Mouse (Mus musculus): ENCODE measurements around the gene Frmd8. TPM values are rescaled to one million over a fixed set of nuclear protein-coding genes. Genes with fewer than 3 reads are reported as not detected.

The Frmd8 gene
- total and polyA plus RNA-seq, 2 experiments from 2014 or later = 8.5 to 10.3 TPM

DNA sequence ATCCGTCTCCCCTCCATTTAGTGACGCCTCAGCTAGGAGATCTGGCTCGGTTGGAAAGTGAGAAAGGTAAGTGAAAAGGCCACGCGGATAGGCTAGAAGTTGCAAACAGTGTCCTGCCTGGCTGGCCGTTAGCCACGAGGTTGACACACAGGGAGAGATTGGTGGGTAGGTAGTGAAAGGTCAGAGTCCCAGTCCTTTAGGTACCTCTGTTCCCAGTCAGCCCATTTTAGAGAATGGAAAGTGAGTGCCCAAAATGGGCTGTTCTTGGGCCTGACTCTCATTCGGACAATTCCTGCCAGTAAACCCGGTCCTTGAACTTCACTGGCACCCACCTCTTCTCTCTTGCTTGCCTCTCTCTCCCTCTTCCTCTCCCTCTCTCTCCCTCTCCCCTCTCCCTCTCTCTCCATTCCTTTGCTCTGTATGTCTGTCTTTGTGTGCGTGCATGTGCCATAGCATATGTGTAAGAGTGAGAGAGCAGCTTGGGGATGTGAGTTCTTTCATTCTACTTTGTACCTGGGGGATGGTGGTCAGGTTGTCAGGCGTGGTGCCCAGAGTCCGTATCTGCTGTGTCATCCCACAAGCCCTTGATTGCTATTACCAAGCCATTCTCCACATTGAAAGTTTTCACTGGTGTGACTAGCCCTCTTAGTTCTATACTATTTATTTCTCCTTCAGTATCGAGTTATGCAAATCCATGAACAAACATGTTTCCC, 38.1 kb upstream of the Frmd8 start, which contains the start of gene Dpf2:
Gene Dpf2 (minus strand): TSS at position 4 of the 713 bp plus-strand sequence.
- Histone ChIP-seq H3K27ac (ENCODE audit: low read depth, low read length) (peak within 1 kb of the TSS; percentile 83), H3K4me3 (ENCODE audit: low read depth, low read length) (peak within 1 kb of the TSS; percentile 93), H3K36me3 (ENCODE audit: insufficient read depth) (peaks cover 10% of the 10 kb centered on the region), H3K4me2 (ENCODE audit: low read depth) (peak within 1 kb of the TSS; percentile 90), H3K9ac (peak within 1 kb of the TSS; percentile 77), H3K27me3 (ENCODE audit: insufficient read depth, low read length) (no peaks in the 10 kb centered on the region), H3K9me3 (ENCODE audit: low read length) (no peaks in the 10 kb centered on the region), H3K4me1 (ENCODE audit: insufficient read depth) (peaks cover 19% of the 10 kb centered on the region)
- WGBS = 21% methylated on average over 13 of the region's 13 CpGs
- ATAC-seq = no peak
- no peak for DNase-seq
- TF ChIP-seq CTCF (IDR thresholded peaks at IDR 0.05; ENCODE audit: low read depth) = 0 out of 2 replicates have a peak, but pooled peaks have one; percentile 1

DNA sequence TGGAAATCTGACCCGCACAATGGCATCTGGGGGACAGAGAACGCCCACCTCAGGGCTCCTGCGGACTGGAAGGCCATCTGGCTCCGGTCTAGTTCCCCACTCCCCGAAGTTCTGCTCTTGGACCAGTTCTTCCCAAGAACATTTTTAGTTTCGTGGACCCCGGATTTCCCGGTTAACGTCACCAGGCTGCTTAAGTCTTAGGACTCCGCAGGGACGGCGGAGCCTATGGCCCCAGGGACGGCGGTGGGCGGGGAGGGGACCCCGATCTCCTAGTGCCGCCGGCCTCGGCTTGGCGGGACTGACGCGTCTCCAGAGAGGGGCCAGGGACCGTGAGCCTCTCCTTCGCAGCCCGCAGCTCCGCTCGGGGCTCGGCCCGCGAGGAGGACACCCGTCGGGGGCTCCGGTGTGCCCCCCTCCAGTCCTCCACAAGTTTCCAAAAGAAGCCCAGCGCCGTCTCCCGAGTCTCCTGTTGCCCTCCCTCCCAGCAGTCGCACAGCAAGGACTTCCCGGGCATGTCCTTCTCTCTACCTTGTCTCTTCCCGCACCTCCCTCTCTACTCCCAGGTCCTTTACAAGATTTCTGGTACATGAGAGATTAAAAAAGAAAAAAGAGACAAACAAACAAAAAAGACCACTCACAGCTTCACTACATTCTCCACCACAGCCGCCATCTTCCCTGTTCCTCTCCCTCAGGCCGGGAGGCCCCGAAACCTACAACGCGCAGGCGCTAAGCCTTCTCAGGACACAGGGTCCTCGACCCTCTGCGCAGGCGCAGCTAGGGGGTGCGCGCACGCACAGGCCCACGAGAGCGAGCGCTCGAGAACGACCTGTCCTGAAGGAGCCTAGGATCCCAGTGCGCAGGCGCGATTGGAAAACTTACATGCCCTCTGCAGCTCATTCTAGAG, 37.3 kb upstream of the Frmd8 start:
- ATAC-seq (peak; percentile 97), DNase-seq (peak; percentile 100)
- Histone ChIP-seq H3K27me3 (ENCODE audit: insufficient read depth, low read length) (no peaks in the 10 kb centered on the region), H3K9me3 (ENCODE audit: low read length) (no peaks in the 10 kb centered on the region), H3K9ac (peak overlapping the region; percentile 77), H3K36me3 (ENCODE audit: insufficient read depth) (peaks cover 4% of the 10 kb centered on the region), H3K4me2 (ENCODE audit: low read depth) (peak overlapping the region; percentile 90), H3K4me3 (ENCODE audit: low read depth, low read length) (peak overlapping the region; percentile 93), H3K4me1 (ENCODE audit: insufficient read depth) (peaks cover 19% of the 10 kb centered on the region), H3K27ac (ENCODE audit: low read depth, low read length) (peak overlapping the region; percentile 83)
- TF ChIP-seq CTCF (IDR thresholded peaks at IDR 0.05; ENCODE audit: low read depth) = peak; percentile 47
- WGBS = 2% methylated on average over 59 of the region's 59 CpGs

DNA sequence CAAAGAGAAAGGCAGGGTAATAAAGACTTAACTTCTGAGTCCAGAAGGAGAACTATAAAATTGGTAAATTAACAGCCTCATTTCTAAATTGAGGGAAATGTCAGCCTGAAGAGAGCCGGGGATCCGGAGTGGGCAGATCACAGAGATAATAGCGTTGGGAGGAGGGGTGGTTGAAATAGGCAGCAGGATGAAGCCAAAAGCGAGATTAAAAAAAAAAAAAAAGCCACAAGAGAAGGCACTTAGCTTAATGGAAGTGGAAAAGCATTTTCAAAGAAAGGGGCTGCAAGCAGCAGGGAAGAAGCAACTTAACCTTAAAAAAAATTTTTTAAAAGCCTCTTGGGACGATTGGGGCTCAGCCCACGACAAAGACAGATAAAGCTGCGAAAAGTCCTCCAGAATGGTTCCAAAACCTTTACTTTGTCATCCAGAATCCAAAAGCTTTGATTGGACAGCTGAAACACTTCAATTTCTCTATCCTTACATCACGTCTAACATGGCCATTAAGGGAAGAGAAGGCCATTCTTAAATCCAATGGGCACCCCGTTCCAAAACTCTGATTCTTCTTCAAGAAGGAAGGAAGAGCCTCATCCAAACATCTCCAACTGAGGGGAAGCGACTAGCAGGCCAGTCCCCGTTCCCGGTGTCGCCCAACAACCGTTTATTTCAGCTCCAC, 36.5 kb upstream of the Frmd8 start:
- DNase-seq (no peak), ATAC-seq (no peak)
- Histone ChIP-seq H3K36me3 (ENCODE audit: insufficient read depth) (peaks cover 4% of the 10 kb centered on the region), H3K9me3 (ENCODE audit: low read length) (no peaks in the 10 kb centered on the region), H3K27ac (ENCODE audit: low read depth, low read length) (peak overlapping the region; percentile 83; the same call in 1 of the 2 replicates), H3K4me3 (ENCODE audit: low read depth, low read length) (peak overlapping the region; percentile 93), H3K4me1 (ENCODE audit: insufficient read depth) (peaks cover 19% of the 10 kb centered on the region), H3K9ac (peak overlapping the region; percentile 77), H3K27me3 (ENCODE audit: insufficient read depth, low read length) (no peaks in the 10 kb centered on the region), H3K4me2 (ENCODE audit: low read depth) (peak overlapping the region; percentile 90)
- no peak for TF ChIP-seq CTCF (IDR thresholded peaks at IDR 0.05; ENCODE audit: low read depth)
- WGBS = 3% methylated on average over 14 of the region's 14 CpGs

DNA sequence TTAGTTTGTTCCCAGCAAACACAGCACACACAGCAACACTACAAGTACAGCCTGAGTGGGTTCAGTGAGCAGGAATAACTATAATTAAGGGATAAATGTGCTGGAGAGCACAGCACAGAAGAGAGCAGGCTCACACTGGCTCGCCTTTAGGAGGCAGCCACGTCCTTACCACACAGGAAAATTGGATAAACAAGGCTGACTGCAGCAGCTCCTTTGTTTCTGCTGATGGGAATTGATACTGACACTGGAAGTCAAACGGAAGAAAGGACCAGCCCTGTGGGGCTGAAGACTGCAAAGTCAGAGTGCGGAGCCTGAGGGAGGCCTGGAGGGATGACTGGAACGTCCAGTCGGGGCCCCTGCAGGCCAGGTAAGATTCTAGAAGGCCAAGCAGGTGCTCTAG, 35.1 kb upstream of the Frmd8 start:
- peaks cover 19% of the 10 kb centered on the region for H3K4me1 ChIP-seq (ENCODE audit: insufficient read depth)
- DNase-seq (no peak), ATAC-seq (no peak)
- H3K9ac ChIP-seq = 0 out of 2 replicates have a peak overlapping the region, but pooled peaks have one; percentile 4
- 46% methylated on average over 6 of the region's 6 CpGs for WGBS
- no peaks in the 10 kb centered on the region for H3K9me3 ChIP-seq (ENCODE audit: low read length)
- H3K27ac ChIP-seq (ENCODE audit: low read depth, low read length) = no peak overlapping the region
- no peak for TF ChIP-seq CTCF (IDR thresholded peaks at IDR 0.05; ENCODE audit: low read depth)
- no peaks in the 10 kb centered on the region for H3K27me3 ChIP-seq (ENCODE audit: insufficient read depth, low read length)
- peaks cover 17% of the 10 kb centered on the region for H3K36me3 ChIP-seq (ENCODE audit: insufficient read depth)
- peak overlapping the region; percentile 90; the same call in 1 of the 2 replicates for H3K4me2 ChIP-seq (ENCODE audit: low read depth)
- no peak overlapping the region for H3K4me3 ChIP-seq (ENCODE audit: low read depth, low read length)

DNA sequence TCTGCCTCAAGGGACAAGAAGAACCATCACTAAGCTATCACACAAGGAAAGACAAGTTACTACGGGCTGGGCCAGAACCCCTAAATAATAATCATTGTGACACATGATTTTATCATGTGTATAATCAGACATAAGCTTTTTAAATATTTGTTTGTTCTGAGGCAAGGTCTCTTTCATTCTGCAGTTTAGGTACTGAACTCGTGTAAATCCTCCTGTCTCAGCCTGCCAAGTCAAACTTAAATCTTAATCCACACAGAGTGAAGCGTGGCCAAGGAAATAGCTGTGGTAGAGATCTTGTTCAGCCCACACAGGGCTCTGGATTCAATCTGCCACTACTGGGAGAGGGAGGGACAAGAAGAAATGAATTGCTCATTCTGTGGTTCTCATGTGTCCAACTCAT, 32.2 kb upstream of the Frmd8 start:
- no peak for ATAC-seq
- peaks cover 19% of the 10 kb centered on the region for H3K4me1 ChIP-seq (ENCODE audit: insufficient read depth)

DNA sequence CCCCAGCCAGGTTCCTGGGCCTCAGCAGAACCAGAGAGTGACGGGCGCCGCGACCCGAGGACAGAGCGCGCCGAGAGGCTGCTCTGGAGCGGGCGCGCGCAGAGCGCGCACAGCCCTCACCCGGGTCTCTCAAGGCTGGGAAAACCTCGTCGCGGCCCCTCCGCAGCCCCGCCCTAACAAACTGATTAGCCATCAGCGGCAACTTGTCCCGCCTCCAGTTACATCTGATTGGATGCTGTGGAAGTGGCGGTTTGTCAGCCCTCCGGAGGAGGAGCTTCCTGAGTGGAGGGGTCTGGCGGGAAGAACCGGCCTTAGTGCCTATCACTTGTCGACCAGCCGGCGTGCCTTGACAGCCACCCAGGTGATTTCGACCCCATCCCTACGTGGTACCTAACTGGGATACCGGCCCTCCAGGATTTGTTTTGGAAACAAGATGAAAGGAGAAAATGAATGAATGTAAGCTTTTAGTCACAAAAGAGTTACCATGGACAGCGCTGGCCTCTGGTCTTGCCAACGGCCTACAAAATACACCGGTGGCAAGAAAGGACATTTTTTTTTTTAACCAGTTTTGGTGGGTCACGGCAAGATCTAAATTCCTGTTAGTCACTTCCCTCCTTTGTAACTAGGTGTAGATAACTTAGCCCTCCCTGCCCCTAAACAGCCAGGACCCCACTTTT, 19.1 kb upstream of the Frmd8 start, which contains the start of gene Tigd3:
Gene Tigd3 (minus strand): TSS at position 148 of the 677 bp plus-strand sequence.
- no peaks in the 10 kb centered on the region for H3K9me3 ChIP-seq (ENCODE audit: low read length)
- H3K9ac ChIP-seq = peak within 1 kb of the TSS; percentile 79
- peak within 1 kb of the TSS; percentile 71 for H3K4me3 ChIP-seq (ENCODE audit: low read depth, low read length)
- no peak for TF ChIP-seq CTCF (IDR thresholded peaks at IDR 0.05; ENCODE audit: low read depth)
- H3K27me3 ChIP-seq (ENCODE audit: insufficient read depth, low read length) = no peaks in the 10 kb centered on the region
- 4% methylated on average over 35 of the region's 36 CpGs for WGBS
- DNase-seq (peak; percentile 97), ATAC-seq (peak; percentile 99)
- H3K27ac ChIP-seq (ENCODE audit: low read depth, low read length) = peak within 1 kb of the TSS; percentile 71
- peaks cover 11% of the 10 kb centered on the region for H3K4me1 ChIP-seq (ENCODE audit: insufficient read depth)
- peaks cover 21% of the 10 kb centered on the region for H3K36me3 ChIP-seq (ENCODE audit: insufficient read depth)
- H3K4me2 ChIP-seq (ENCODE audit: low read depth) = peak within 1 kb of the TSS; percentile 74

More for the DNA sequence above, 32.2 kb upstream of the Frmd8 start:
- Histone ChIP-seq H3K27ac (ENCODE audit: low read depth, low read length) (no peak overlapping the region), H3K4me3 (ENCODE audit: low read depth, low read length) (no peak overlapping the region), H3K9me3 (ENCODE audit: low read length) (no peaks in the 10 kb centered on the region), H3K36me3 (ENCODE audit: insufficient read depth) (peaks cover 47% of the 10 kb centered on the region), H3K4me2 (ENCODE audit: low read depth) (no peak overlapping the region), H3K27me3 (ENCODE audit: insufficient read depth, low read length) (no peaks in the 10 kb centered on the region), H3K9ac (no peak overlapping the region)
- no peak for DNase-seq
- WGBS = 94% methylated on average over 3 of the region's 3 CpGs
- no peak for TF ChIP-seq CTCF (IDR thresholded peaks at IDR 0.05; ENCODE audit: low read depth)
